Mouse (Mus musculus) kidney, embryonic 16.5 days (tissue): ENCODE results near the gene Alpl. TPM values are rescaled to one million over a fixed set of nuclear protein-coding genes. Genes with fewer than 3 reads are reported as not detected.

Experiments used
- ATAC-seq: fragments of 200-750 bp; cut with Nextera tagmentation; 2 replicates; pipeline ENCODE4 v1.8.0; 2017; ENCODE audit warnings: moderate TSS enrichment; ENCODE audit not compliant: low FRiP score, low TSS enrichment
- H3K27ac ChIP-seq: fragments of 300-500 bp; sonication (generic); 2 replicates; pipeline ENCODE4 v1.5.1; 2014; ENCODE audit warnings: low read length
- H3K27me3 ChIP-seq: fragments of 300-500 bp; sonication (generic); 2 replicates; pipeline ENCODE4 v1.6.1; 2014; ENCODE audit warnings: low read length, control low read depth, mixed read lengths; ENCODE audit not compliant: insufficient read depth
- H3K36me3 ChIP-seq: fragments of 300-500 bp; sonication (generic); 2 replicates; pipeline ENCODE4 v1.6.1; 2014; ENCODE audit warnings: low read length, control low read depth, mixed read lengths; ENCODE audit not compliant: insufficient read depth
- H3K4me1 ChIP-seq: fragments of 300-500 bp; sonication (generic); 2 replicates; pipeline ENCODE4 v1.6.1; 2014; ENCODE audit warnings: low read length, control low read depth, mixed read lengths; ENCODE audit not compliant: insufficient read depth
- H3K4me2 ChIP-seq: fragments of 300-500 bp; sonication (generic); replicated peaks from 2 replicates; pipeline ENCODE4 v1.6.1; 2014; ENCODE audit warnings: low read depth, low read length
- H3K4me3 ChIP-seq: fragments of 300-500 bp; sonication (generic); 2 replicates; pipeline ENCODE4 v1.5.1; 2014; ENCODE audit warnings: mild to moderate bottlenecking, low read length
- H3K9ac ChIP-seq: fragments of 300-500 bp; sonication (generic); replicated peaks from 2 replicates; pipeline ENCODE4 v1.6.1; 2014; ENCODE audit warnings: low read length
- H3K9me3 ChIP-seq: fragments of 300-500 bp; sonication (generic); 2 replicates; pipeline ENCODE4 v1.6.1; 2016; ENCODE audit warnings: low read length, control low read depth
- WGBS: fragments of 180-500 bp; shearing (Covaris S2); extraction: QIAGEN DNeasy Blood & Tissue Kit; methylation state at CpG from one replicate; pipeline ENCODE4 v1.1.7; 2014; 5-methylcytosine and 5-hydroxymethylcytosine counted together
- polyA plus RNA-seq: library from polyadenylated mRNA; unstranded; fragments of >200 nt; fragmentation: Nextera tagmentation; extraction: Ambion mirVana; gene quantifications from 2 replicates; pipeline ENCODE4 v1.2.1, GENCODE M21; 2015

The Alpl gene
- polyA plus RNA-seq, 1 experiment from 2014 or later: 19.2 TPM

DNA sequence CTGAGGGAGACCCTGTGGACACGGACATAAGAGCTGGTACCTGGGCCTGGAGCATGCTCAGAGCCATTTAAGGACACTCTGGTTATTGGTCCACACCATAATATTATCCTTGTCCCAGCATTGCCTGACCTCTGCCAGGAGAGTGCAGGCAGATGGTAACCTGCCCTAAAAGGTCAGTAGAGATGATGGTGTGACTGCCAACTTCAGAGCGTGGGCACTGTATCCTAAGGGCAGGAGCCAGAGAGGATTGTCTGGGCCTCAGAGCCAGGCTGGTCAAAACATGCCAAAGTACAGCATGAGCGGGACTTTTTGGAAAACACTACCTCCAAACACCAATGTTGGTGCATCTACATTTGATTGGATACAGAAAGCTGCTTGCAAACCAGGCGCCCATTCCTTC, 13.8 kb upstream of the Alpl start:
- no peak for ATAC-seq
- WGBS: 77% methylated on average over 4 of the region's 4 CpGs
- Histone ChIP-seq H3K36me3 (no peaks in the 10 kb centered on the region), H3K27me3 (no peaks in the 10 kb centered on the region), H3K9me3 (no peaks in the 10 kb centered on the region), H3K4me1 (no peaks in the 10 kb centered on the region), H3K4me2 (no peak overlapping the region), H3K9ac (no peak overlapping the region), H3K27ac (no peak overlapping the region), H3K4me3 (no peak overlapping the region)

- Histone ChIP-seq H3K4me1 (no peaks in the 10 kb centered on the region), H3K4me3 (no peak overlapping the region), H3K4me2 (no peak overlapping the region), H3K27ac (no peak overlapping the region), H3K9me3 (no peaks in the 10 kb centered on the region), H3K9ac (no peak overlapping the region), H3K36me3 (no peaks in the 10 kb centered on the region), H3K27me3 (no peaks in the 10 kb centered on the region)
- WGBS: 50% methylated on average over 7 of the region's 7 CpGs
- no peak for ATAC-seq
Measured at GRCm38 (mm10) chr4:137807301-137807851, 11.2 kb upstream of the Alpl start.

DNA sequence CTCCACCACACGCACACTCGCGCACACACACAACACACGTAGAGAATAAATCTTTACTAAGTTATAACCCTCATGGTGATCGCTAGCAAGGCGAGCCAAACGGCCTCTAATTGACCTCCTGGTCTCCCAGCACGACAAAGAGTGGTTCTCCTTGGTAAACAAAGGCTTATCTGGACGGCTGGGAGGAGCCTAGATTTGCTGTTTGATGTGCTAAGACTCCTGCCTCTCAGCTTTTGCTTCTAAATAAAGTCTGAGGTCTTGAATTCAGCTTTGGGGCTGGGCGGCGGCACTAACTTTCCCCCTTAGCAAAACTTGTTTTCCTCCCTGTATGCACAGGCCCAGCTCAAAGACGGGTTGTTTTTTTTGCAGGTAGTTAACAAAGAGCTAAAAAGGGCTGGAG, 5.0 kb upstream of the Alpl start:
- no peaks in the 10 kb centered on the region for H3K9me3 ChIP-seq
- 0 out of 2 replicates have a peak, but pooled peaks cover 5% of the 10 kb centered on the region for H3K27me3 ChIP-seq
- no peak for ATAC-seq
- no peaks in the 10 kb centered on the region; the same call in none of the 2 replicates for H3K4me1 ChIP-seq
- no peak overlapping the region for H3K4me2 ChIP-seq
- WGBS: 37% methylated on average over 12 of the region's 12 CpGs
- no peaks in the 10 kb centered on the region for H3K36me3 ChIP-seq
- no peak overlapping the region for H3K4me3 ChIP-seq
- H3K9ac ChIP-seq: no peak overlapping the region
- H3K27ac ChIP-seq: no peak overlapping the region

- no peak for ATAC-seq
- peaks cover 12% of the 10 kb centered on the region for H3K27me3 ChIP-seq
- no peaks in the 10 kb centered on the region for H3K36me3 ChIP-seq
- H3K9me3 ChIP-seq: no peaks in the 10 kb centered on the region
- no peak overlapping the region for H3K27ac ChIP-seq
- no peak overlapping the region for H3K9ac ChIP-seq
- no peak overlapping the region for H3K4me3 ChIP-seq
- 35% methylated on average over 11 of the region's 11 CpGs for WGBS
- H3K4me2 ChIP-seq: no peak overlapping the region
- peaks cover 8% of the 10 kb centered on the region for H3K4me1 ChIP-seq
Measured at GRCm38 (mm10) chr4:137800324-137800723, 4.1 kb upstream of the Alpl start.

DNA sequence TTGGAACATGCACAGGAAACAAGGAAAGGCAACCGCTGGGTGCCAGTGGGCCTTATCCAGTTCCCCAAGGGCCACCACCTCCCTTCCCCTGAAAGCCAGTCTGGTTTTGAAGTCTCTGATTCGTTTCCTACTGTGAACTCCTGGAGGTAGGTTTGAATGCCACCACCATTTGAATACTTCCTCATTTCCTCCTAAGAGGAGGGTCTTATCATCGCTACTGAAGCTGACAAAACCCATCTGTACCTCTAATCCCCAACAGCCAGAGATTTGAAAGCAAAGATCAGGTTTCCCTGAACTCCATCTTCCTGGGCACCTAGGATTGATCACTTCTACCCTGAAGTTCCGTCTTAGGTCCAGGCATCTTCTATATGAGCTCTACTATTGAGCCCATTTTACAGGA, 854 bp upstream of the Alpl start:
- ATAC-seq: no peak
- Histone ChIP-seq H3K27ac (no peak overlapping the region), H3K4me2 (no peak overlapping the region), H3K4me3 (no peak overlapping the region), H3K9me3 (no peaks in the 10 kb centered on the region), H3K9ac (no peak overlapping the region), H3K36me3 (no peaks in the 10 kb centered on the region), H3K27me3 (peaks cover 20% of the 10 kb centered on the region), H3K4me1 (peaks cover 8% of the 10 kb centered on the region)
- WGBS: 64% methylated on average over 4 of the region's 4 CpGs

- Histone ChIP-seq H3K27me3 (peaks cover 20% of the 10 kb centered on the region), H3K36me3 (no peaks in the 10 kb centered on the region), H3K9ac (no peak overlapping the region), H3K9me3 (no peaks in the 10 kb centered on the region), H3K27ac (no peak overlapping the region), H3K4me3 (no peak overlapping the region), H3K4me2 (no peak overlapping the region), H3K4me1 (peaks cover 8% of the 10 kb centered on the region)
- WGBS: 77% methylated on average over 13 of the region's 13 CpGs
- ATAC-seq: no peak
Measured at GRCm38 (mm10) chr4:137794178-137794900, 1.8 kb downstream of the Alpl start.

- H3K9me3 ChIP-seq: no peaks in the 10 kb centered on the region
- WGBS: 77% methylated on average over 7 of the region's 7 CpGs
- H3K4me3 ChIP-seq: no peak overlapping the region
- H3K9ac ChIP-seq: no peak overlapping the region
- peaks cover 8% of the 10 kb centered on the region for H3K4me1 ChIP-seq
- H3K27me3 ChIP-seq: peaks cover 20% of the 10 kb centered on the region
- no peak for ATAC-seq
- no peaks in the 10 kb centered on the region for H3K36me3 ChIP-seq
- no peak overlapping the region for H3K27ac ChIP-seq
- H3K4me2 ChIP-seq: no peak overlapping the region
Measured at GRCm38 (mm10) chr4:137793611-137794010, 2.6 kb downstream of the Alpl start.

- H3K4me3 ChIP-seq: no peak overlapping the region
- H3K36me3 ChIP-seq: no peaks in the 10 kb centered on the region
- no peak overlapping the region for H3K9ac ChIP-seq
- no peak overlapping the region for H3K27ac ChIP-seq
- no peaks in the 10 kb centered on the region for H3K9me3 ChIP-seq
- no peak overlapping the region for H3K4me2 ChIP-seq
- peak; percentile 32; the same call in 1 of the 2 replicates for ATAC-seq
- peaks cover 15% of the 10 kb centered on the region for H3K27me3 ChIP-seq
- H3K4me1 ChIP-seq: peaks cover 13% of the 10 kb centered on the region
- 12% methylated on average over 7 of the region's 7 CpGs for WGBS
Measured at GRCm38 (mm10) chr4:137791440-137791839, 4.7 kb downstream of the Alpl start.

DNA sequence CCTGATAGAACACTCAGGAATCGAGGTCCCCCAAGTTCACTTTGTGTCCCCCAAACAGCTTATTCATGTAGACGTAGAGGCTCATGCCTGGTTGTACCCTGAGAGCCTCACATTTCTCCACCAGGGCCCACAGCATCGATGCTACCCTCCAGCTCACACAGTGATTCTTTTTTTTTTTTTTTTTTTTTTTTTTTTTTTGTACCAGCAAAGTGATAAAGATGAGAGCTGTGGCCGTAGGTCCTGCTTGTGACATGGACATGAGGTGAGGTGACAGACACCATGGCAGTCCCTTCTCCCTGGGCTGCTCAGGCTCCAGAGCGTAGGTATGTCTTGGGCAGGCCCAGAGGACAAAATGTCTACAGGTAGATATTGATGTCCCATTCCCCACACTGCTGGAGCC, 5.2 kb downstream of the Alpl start:
- H3K9me3 ChIP-seq: no peaks in the 10 kb centered on the region
- H3K27me3 ChIP-seq: peaks cover 13% of the 10 kb centered on the region
- no peak overlapping the region for H3K4me3 ChIP-seq
- WGBS: 75% methylated on average over 5 of the region's 5 CpGs
- H3K27ac ChIP-seq: no peak overlapping the region
- H3K9ac ChIP-seq: no peak overlapping the region
- peaks cover 12% of the 10 kb centered on the region for H3K4me1 ChIP-seq
- H3K4me2 ChIP-seq: no peak overlapping the region
- peak; percentile 3; the same call in 1 of the 2 replicates for ATAC-seq
- H3K36me3 ChIP-seq: no peaks in the 10 kb centered on the region

DNA sequence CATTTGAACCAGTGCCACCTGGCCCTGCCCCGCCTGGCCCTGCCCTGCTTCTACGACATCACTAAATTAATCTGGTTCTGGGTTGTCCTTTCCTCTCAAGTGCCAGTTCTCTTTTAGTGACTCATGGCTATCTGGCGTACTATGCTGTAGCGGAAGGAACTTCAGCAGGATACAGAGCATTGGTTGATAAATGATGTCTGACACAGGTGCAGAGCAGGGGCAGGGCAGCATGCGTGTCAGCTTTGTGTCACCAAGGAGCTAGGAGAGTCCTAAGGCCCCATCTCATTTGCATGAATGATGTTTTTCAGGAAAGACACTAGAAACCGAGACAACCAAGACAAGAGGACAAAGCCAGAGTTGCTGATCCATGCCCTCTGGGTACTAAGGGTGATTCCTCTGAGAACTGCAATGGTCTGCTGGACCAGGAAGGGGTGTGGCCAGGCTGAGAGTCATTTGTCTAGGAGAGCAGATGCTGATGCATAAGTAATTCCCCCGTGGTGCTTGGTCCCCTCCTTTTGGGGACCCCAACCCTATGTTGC, 7.6 kb downstream of the Alpl start:
- no peak overlapping the region for H3K4me2 ChIP-seq
- no peak for ATAC-seq
- H3K9me3 ChIP-seq: no peaks in the 10 kb centered on the region
- no peak overlapping the region for H3K4me3 ChIP-seq
- 0 out of 2 replicates have a peak overlapping the region, but pooled peaks have one; percentile 46 for H3K27ac ChIP-seq
- H3K36me3 ChIP-seq: no peaks in the 10 kb centered on the region
- WGBS: 36% methylated on average over 7 of the region's 7 CpGs
- H3K27me3 ChIP-seq: no peaks in the 10 kb centered on the region
- no peak overlapping the region for H3K9ac ChIP-seq
- H3K4me1 ChIP-seq: peaks cover 10% of the 10 kb centered on the region
